Mouse (Mus musculus) erythroblast, adult 5-6 weeks (primary cell): Measurements from ENCODE around the gene Smap2. TPM values are rescaled to one million over a fixed set of nuclear protein-coding genes. Genes with fewer than 3 reads are reported as not detected.
A peak's percentile ranks its signal among the peaks of the same experiment; 100 is the strongest.

Experiments
- ATAC-seq: replicated peaks from 2 replicates; pipeline ENCODE4 v1.8.0; 2016; ENCODE audit warnings: moderate number of reproducible peaks, mild to moderate bottlenecking, moderate TSS enrichment, inconsistent platforms; ENCODE audit not compliant: poor library complexity, low FRiP score, severe bottlenecking
- total RNA-seq, 2 experiments: library from RNA; stranded (forward) in 1 of 2; stranded (reverse) in 1 of 2; fragments of 150-400 nt in 1 of 2; fragments of 200-764, 138-1000 nt in 1 of 2; gene quantifications; 2 replicates each; pipeline versions ENCODE4 v1.2.3 to v1.2.4; 2015 to 2017; ENCODE audit warnings: low replicate concordance in 2 of 2

Smap2 gene
- total RNA-seq, 2 experiments from 2014 or later: 27.3 to 29.4 TPM

- no peak for ATAC-seq
Measured at GRCm38 (mm10) chr4:121023464-121023863, 6.4 kb upstream of the Smap2 start.

DNA sequence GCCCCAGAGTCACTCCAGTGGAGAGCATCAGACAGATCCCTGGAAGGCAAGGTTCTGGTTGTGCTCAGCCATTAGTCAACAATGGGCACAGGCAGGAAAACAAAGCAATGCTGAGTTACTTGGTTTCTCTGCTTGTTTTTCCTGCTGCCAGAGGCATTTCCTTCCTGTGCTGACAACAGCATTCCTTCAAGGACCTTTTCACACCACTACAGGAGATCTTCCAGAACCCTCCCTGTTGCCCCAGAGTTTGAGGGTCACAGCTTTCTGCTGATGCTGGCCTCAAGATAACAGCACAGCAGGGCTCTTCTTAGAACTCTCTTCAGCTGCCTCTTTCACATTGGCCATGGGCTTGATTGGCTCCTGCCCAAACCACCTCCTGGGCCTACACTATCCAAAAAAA is 4.9 kb upstream of the Smap2 start:
- ATAC-seq: no peak

DNA sequence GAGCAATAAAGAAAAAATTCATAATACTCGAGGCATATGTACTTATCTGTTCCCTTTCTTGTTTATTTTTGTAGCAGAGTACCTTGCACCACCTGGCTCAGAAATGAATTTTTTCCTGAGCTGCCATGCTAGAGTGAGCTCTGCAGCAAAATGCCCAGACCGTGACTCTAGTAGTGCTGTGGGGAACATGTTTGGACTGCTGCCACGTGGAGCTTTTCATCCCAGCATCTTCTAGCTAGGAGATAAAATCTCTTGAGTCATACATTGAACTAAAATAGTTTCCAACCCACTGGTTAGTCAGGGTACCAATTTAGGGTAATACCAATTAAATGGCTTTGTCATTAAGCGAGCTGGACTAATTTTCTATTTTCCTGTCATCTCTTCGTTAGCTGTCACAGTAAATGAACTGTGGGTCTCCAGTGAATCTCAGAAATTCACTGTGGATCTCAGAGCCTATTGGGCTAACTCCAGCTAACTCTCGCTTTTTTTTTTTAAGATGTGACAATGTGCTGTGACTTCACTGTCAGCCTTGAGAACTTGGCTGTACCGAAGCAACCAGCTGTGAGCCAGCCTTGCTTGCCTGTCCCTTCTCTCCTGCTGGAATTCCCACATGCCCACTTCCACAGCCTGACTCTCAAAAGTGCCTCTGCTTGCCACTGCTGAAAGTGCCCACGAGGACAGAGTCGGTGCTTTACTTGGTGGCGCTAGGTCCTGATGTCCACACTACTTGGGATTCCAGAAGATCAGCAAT is 3.2 kb upstream of the Smap2 start:
- no peak for ATAC-seq

DNA sequence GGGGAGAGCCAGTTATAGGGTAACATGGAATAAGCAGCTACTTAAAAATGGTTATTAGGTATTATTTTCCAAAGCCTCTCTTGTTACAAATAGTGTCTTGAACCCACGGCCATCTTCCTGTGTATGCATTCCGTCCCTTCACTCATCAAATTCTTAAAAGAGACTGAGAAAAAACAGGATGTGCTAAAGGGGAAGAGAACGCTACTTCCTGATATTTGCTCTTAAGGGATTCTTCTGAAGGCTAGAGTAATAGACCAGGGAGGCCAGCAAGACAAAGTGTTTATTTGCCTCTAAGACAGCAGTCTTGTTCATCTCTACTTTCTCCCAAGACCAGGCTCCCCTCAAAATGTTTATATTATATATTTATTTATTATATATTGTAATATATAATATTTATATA is 1.2 kb upstream of the Smap2 start:
- no peak for ATAC-seq

- peak; percentile 65 for ATAC-seq
Measured at GRCm38 (mm10) chr4:121016021-121016898, 787 bp downstream of the Smap2 start.

DNA sequence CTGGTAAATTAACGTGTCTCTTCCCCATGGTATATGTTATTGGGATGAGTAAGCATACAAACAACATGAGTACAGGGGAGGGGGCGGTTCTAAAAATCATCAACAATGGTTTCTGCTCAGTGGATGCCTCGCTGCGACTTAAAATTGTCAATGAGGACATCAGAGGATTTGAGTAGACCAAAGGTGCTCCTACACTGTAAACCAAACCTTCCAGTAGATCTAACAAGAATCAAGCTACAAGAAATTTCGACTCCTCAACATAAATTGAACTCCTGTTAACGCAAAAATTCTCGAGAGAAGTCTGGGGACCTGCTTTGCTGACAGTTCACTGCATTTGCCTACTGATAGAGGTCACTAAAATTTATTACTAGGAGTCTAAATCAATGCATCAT is 1.8 kb downstream of the Smap2 start:
- ATAC-seq: no peak

DNA sequence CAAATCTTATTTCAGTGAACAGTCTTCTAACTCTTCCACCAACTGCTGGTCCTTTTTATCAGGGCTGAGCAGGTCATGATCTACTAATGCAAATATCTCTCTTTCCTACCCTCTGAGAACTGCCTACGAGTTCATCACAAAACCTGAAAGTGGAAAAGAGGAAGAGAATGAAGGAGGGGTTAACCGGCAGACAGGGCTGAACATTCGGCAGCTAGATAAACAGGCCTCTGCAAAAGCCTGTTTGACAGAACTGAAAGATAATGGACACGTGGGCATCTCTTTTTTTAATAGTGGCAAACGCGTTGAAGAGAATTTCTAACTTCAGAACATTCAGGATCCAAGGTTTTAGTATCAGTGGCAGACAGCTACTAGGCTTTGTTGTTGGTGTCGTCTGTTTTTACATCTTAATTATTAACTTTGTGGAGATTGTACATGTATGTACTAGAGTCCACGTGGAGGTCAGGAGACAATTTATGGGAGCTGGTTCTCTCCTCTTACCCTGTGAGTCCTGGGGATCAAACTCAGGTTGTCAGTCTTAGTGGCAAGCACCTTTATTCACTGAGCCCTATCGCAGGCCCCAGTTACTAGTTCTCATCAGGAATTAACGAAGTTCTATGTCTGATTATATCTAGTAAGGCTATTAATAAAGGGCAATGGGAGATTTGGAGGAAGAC is 2.3 kb downstream of the Smap2 start:
- ATAC-seq: peak; percentile 35; the same call in 1 of the 2 replicates

DNA sequence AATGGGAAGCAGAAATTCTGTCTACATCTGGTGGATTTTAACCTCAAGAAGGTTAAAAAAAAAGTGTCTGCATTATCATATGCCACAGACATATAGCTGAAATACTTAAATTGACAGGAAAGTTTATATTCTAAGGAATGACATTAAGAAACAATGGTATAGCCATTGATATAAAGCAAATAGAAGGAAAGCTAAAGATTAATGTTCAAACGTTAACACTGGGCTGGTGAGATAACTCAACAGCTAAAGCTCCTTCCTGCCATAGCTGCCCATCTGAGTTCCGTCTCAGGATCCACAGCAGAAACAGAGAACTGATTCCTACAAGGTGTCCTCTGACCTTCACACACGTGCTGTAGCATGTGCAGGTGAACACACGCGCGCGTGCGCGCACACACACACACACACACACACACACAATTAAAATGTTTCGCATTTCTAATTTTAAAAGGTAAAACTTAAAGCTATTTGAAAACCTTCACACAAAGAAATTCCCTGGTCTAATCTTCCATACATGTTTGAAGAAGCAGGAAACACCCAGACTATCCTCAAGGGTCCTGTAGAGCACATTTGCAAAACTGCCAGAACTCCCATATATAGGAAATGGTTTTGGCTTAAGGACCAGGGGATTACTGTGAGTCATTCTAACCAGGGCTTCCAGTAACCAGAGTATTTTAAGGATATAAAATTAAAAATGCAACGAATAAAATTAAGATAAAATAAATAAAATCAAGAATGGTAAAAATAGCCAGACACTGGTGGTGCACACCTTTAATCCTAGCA is 6.1 kb downstream of the Smap2 start:
- no peak for ATAC-seq

DNA sequence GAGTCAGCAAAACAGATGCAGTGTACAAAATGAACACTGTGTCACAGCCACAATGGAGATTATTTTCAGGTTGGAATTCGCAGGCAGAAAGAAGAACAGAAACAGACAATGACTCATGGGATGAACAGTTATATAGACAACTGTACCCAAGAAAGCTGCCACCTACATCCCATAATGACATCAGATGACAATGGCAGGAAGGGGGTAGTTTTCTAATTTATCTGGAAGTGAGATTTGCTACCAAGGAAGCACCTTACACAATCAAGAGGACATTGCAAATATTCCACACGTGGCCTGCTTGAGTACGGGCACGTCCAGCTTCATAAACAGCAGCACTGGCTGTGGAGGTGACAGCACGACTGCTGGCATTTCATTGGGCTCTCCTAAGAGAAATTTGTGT is 7.9 kb downstream of the Smap2 start:
- no peak for ATAC-seq

DNA sequence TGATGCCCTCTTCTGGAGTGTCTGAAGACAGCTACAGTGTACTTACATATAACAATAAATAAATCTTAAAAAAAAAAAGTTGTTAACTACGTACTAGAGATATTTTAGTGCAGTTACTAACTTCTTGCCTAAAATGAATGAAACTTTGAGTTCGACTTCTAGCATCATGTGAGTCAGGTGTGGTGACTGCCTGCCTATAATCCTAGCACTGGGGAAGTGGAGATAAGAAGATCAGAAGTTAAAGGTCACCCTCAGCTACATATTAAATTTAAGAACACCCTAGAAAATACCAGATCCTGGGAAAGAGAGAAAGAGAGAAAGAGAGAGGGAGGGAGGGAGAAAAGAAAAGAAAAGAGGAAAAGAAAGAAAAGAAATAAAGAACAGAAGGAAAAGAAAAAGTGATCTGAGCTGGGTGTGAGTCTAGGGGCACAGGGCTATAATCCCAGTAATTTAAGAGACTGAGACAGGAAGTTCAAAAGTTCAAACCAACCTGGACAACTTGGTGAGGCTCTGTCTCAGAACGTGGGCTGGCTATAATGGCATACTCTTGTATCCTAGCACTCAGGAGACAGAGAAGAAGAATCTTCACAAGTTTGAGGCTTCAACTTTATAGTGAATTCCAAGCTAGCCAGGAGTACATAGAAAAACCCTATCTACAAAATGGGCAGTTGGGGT is 8.8 kb downstream of the Smap2 start:
- ATAC-seq: no peak

DNA sequence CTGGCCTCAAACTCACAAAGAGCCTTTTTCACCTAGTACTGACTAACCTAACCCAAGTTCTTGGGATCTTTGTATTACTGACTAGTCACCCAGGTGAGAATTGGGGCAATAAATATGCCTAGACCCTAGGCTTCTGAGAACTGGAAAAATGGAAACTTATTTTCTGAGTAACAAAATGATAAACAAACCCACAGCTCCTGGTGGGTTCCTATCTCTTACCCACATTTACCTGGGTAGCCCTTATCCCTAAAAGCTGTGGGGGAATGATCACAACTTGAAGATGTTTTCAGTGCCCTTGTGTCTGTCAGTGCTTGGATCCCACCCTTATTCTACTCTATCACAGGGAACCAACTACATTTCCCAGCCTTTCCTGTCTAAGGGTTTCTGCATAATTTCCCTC is 10.0 kb downstream of the Smap2 start:
- no peak for ATAC-seq

DNA sequence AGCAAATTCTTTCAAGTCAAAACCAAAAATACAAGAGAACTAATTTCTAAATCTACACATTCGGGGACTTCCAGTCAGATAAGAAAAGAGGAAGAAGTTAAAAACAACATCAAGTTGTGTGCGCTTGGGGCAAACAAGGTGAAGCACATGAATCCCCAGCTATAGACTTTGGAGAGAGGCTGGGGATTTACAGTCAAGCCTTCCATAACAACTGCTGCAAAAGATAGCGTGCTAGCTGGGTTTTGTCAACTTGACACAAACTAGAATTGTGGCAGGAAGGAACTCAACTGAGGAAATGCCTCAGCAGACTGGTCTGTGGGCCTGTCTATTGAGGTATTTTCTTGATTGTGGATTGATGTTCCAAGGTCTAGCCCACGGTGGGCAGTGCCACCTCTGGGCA is 12.4 kb downstream of the Smap2 start:
- ATAC-seq: no peak

GRCm38 (mm10) chr4:121003611-121004091 is 13.4 kb downstream of the Smap2 start:
- ATAC-seq: no peak

- no peak for ATAC-seq
Measured at GRCm38 (mm10) chr4:121002400-121003171, 14.5 kb downstream of the Smap2 start.

GRCm38 (mm10) chr4:121001659-121002058 is 15.4 kb downstream of the Smap2 start:
- ATAC-seq: no peak

GRCm38 (mm10) chr4:121001042-121001441 is 16.0 kb downstream of the Smap2 start:
- no peak for ATAC-seq

- ATAC-seq: no peak
Measured at GRCm38 (mm10) chr4:120995911-120996310, 21.1 kb downstream of the Smap2 start.

- no peak for ATAC-seq
Measured at GRCm38 (mm10) chr4:120993025-120993424, 24.0 kb downstream of the Smap2 start.
